Mouse (Mus musculus) MEL (cell line): Measurements from ENCODE around the gene Srf.

Source experiments
- CHD1 ChIP-seq: IDR thresholded peaks from 2 replicates; pipeline ENCODE4 v1.6.1; 2012; ENCODE audit warnings: low read depth, mild to moderate bottlenecking, inconsistent platforms, low read length, improper control_type of control experiment
- EP300 ChIP-seq, 2 experiments: IDR thresholded peaks; 2 replicates each; pipeline ENCODE4 v1.6.1; 2011; ENCODE audit warnings: improper control_type of control experiment in 2 of 2, low read length in 2 of 2, low read depth in 1 of 2, mild to moderate bottlenecking in 1 of 2
- KAT2A ChIP-seq: conservative IDR thresholded peaks from 2 replicates; pipeline ENCODE4 v1.6.1; 2012; ENCODE audit warnings: low read depth, low read length, improper control_type of control experiment, inconsistent platforms
- MYC ChIP-seq: IDR thresholded peaks from 2 replicates; pipeline ENCODE4 v1.6.1; 2011; ENCODE audit warnings: low read depth, mild to moderate bottlenecking, low read length, improper control_type of control experiment, moderate library complexity
- RCOR1 ChIP-seq: IDR thresholded peaks from 2 replicates; pipeline ENCODE4 v1.6.1; 2012; ENCODE audit warnings: low read depth, mild to moderate bottlenecking, inconsistent platforms, low read length, improper control_type of control experiment

DNA sequence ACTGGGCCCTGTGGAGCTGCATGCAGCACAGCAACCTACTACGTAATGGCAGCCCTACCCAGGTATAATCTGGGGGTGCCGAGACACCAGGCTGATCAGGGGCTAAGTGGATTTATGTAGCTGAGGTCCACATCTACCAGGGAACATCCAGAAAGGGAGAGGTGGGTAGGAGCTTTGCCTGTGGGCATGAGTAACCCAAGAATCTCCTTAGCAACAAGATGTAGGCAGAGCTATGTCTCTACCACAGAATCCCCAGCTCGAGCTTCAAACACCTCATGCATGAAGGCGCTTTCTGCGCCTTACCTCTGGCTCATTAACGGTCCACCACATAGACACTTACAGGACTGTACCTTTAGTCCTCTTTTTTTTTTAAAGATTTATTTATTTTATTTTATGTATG lies 39.4 kb upstream of the Srf start:
- TF ChIP-seq KAT2A (no peak), RCOR1 (no peak), MYC (no peak), CHD1 (no peak), EP300 (IDR thresholded peaks at IDR 0.05; ENCODE audit: low read depth in 1 of 2, low read length in 2 of 2) (no peak)
